Mouse (Mus musculus) E14TG2a.4 (cell line): Measurements from ENCODE around the gene AC134908.4.

Source experiments
- CTCF ChIP-seq: conservative IDR thresholded peaks from 2 replicates; pipeline ENCODE4 v1.5.1; 2014; ENCODE audit warnings: low read length
- NANOG ChIP-seq: IDR thresholded peaks from 2 replicates; pipeline ENCODE4 v1.6.1; 2014; ENCODE audit warnings: borderline replicate concordance, low read length, mixed read lengths

- TF ChIP-seq CTCF (no peak), NANOG (no peak)
These were observed 4.1 kb downstream of the AC134908.4 start for GRCm38 (mm10) chr17:25791320-25791842.
